Mouse (Mus musculus) inflammation-experienced regulatory T-cells, adult 6 months (primary cell): Measurements from ENCODE around the gene Tec. TPM values are rescaled to one million over a fixed set of nuclear protein-coding genes. Genes with fewer than 3 reads are reported as not detected.

ENCODE experiments used
- ATAC-seq: one replicate; pipeline ENCODE4 v1.8.0; 2017
- polyA plus RNA-seq, 3 experiments: library from polyadenylated mRNA; unstranded; fragments of 100-300 nt; shearing (Covaris generic); gene quantifications; one replicate each; pipeline ENCODE4 v1.2.1; 2017

The Tec gene
- polyA plus RNA-seq, 3 experiments from 2014 or later = 9.2 to 14.7 (median 10.2) TPM

DNA sequence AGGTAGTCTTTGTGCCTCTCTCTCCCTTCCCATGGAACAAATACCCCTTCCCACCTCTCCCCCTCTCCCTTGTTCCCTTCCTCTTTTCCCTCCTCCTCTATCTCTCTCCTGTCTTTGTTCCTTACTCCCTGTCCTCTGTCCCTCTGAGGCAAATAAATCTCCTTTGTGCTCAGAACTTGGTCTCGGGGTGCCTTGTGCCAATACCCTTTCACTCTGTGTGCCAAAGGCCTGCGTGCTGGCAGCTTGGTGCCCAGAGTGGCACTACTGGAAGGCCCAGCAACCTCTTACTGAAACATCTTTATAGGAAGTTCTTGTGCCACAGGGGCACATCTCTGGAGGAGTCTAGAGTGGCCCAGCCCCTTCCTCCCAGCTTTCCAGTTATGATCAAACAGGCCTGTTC is 91.7 kb downstream of the Tec start:
- no peak for ATAC-seq

GRCm38 (mm10) chr5:72776127-72776526 is 92.2 kb downstream of the Tec start:
- no peak for ATAC-seq

- no peak for ATAC-seq
Measured at GRCm38 (mm10) chr5:72769841-72770240, 98.4 kb downstream of the Tec start.

DNA sequence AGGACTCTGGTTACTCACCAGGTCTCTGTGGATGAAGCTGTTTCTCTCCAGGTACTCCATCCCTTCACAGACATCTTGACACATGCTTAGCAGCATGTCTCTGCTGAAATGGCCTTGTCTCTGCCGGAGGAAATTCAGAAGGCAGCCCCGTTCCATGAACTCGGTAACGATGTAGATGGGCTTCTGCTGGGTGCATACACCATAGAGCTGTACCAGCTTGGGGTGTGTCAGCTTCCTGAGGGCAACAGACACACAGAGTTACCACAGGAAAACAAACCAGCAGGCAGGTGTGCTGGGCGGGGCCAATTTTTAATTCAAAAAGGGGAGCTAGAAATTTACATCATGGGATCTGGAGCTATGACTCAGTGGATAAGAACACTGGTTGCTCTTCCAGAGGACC is 104.7 kb downstream of the Tec start:
- no peak for ATAC-seq

DNA sequence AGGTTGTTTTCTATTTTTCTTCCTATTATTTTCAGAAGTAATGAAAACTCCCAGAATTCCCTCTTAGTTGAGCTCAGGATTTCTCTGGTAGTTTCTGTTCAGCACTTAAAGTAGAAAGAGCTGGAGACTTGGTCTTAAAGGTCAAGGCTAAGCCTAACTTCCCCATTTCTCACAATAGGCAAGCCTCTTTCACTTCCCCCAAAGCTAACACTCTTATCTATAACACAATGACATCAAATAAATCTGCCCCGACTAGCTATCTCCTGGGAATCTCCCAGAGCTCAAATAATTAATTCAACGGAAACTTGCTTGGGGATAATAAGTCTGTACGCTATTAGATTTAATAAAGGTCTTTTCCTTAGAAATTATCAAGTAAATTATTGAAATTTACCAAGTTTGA is 105.3 kb downstream of the Tec start:
- ATAC-seq = no peak

DNA sequence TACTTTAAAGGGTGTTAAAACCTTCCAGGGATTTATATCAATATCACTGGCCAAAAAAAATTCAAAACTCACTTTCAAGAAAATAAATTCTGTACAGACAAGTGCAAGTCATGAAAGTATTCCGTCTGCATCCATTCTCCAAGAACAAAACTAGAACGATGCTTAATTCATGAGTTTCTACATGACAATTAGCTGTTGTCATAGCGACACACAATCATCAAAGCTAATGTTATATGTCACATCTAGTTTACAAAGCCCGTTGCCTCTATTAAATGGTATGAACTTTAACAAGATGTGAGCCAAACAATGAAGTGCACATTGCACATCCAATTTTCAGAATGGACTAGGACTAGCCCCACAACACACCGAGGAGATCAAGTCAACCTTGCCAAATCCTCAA is 106.5 kb downstream of the Tec start:
- ATAC-seq = no peak

DNA sequence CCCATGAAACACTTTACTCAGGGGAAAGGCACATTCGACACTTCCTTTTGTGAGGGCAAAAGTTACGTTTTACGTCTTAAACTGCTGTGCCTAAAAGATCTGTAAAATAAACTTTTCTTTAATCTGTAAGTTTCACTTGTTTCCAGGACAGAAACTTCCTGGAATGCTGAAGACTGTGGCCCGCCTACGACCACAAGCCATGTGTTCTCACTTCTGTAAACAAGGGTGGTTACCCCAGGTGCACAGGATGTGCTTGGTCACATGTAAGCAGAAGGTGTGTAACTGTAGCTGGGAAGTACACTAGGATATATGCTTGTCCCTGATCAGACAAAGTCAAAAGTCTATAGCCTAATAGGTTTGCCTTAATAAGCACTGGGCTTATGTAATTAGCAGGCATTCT is 107.0 kb downstream of the Tec start:
- ATAC-seq = peak; percentile 68

DNA sequence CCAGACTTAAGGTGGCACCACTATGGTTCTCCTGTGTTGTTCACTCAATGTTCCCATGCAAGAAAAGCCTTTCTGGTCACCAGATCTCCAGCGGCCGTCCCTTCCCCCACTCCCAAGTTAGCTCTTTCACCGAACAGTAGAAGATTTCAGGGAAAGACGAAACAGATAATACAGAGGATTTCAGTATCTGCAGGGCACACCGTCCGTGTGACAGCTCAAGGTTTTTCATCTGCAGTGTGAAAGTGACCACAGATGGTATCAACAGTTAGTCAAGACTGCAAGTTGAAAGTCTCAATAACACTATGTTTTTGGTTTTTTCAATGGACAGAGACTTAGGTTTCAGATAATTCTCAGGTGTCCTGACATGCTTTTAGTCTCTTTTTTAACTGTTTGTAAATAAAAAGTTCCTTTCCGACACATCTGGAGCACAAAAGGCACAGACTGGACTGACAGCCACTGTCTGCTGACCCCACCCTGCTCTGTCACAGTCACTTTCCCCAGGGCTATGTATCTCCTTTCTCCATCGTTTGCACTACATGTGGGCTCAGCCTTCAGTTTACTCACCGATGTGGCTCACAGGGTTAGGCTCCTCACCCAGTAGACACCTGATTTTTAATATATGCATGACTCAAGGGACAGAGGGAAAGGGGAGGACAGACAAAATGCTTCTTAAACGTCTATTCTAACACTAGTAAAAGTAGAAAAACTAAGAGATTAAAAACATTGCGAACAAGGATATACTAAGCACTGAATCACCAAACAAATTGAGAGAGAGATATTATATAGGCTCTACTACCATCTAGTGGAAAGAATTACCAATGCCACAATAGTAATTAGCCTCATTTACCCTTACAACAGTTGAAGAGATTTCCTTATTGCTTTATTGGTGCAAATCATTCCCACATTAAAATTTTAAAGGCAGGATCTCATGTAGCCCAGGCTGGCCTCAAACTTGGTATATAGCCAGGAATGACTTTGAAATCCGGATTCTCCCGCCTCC is 109.1 kb downstream of the Tec start:
- peak; percentile 68 for ATAC-seq

DNA sequence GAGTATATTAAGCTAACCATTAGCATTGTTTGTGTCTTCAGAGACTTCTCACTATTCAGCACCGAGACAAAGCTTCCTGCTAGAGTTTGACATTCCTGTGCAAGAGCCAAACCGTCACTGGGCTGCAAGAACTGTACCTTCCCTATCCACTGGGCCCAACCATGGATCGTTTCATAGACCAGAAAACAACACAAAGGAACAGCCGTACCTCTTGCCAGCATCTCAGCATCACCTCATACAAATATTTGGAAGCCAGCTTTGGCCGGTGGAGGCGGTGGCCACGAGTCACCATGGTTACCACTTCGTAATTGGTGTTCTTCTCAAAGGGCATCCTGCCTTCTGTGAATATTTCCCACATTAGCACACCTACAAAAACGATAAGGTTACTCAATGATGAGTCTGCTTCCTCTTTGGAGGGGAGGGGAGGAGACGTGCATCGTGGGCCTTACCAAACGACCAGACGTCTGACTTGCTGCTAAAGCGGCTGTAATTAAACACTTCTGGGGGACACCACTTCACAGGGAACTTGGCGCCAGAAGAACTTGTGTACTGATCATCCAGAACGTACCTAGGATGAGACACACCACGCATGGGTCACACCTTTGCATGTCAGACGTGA is 111.0 kb downstream of the Tec start:
- peak; percentile 16 for ATAC-seq

DNA sequence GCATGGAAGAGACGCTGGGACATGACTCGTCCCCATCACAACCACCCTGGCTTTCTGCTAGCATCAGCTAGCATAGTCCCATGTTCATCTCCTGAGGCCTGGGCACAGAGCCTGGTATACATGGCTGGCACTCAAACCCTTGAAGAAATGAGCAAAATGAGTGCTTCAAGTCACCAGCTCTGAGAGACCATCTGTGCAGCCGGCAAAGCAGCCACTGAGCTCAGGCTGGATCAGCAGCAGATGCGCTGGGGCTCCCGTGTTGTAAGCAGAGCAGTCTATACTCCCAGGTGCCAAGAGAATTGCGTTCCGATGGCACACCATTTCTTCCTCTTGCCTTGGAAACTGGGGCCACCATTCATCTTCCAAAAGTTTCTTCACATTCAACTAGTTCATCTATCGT is 112.3 kb downstream of the Tec start:
- ATAC-seq = no peak

GRCm38 (mm10) chr5:72755035-72755434 is 113.2 kb downstream of the Tec start:
- ATAC-seq = no peak

DNA sequence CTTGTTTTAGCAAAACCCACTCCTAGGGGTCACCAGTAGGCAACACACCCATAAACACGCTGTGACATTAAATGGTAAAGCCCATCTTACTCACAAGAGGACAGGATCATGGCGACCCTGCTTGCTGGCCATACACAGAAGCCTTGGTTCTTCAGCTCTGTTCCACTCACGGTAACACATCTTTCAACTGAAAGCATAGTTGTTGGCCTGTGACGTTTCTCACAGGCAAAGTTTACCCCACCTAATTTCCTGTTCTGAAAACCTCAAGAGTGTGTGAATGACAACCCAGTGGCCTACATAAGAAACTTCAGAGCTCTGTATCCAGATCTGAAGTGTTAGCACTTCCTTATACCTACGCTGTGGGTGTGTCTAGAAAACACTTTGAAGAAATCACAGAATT is 115.7 kb downstream of the Tec start, which contains the start of gene Txk:
Gene Txk, minus strand, starts transcription at position 193 of the 400 bp plus-strand sequence.
- peak; percentile 97 for ATAC-seq

GRCm38 (mm10) chr5:72751056-72751758 is 117.1 kb downstream of the Tec start:
- ATAC-seq = no peak

DNA sequence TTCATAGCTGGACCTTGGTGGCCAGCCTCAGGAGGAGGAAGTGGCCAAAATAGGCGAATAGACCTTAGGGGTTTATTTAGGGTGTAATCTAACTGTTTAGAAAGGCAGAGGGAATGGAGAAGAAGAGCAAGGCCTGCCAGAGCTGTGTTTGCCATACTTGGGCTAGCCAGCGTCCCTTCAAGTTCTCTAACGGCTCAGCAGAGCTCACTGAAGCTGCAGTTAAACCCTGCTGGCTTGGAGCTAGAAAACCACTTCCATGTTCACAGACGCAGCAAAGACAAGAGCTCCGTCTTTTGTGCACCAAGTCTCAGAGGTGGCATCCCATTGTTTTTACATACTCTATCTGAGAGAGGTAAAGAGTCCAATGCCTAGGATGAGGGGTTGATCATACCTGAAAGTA is 118.1 kb downstream of the Tec start:
- no peak for ATAC-seq

- ATAC-seq = no peak
Measured at GRCm38 (mm10) chr5:72748659-72749265, 119.5 kb downstream of the Tec start.

DNA sequence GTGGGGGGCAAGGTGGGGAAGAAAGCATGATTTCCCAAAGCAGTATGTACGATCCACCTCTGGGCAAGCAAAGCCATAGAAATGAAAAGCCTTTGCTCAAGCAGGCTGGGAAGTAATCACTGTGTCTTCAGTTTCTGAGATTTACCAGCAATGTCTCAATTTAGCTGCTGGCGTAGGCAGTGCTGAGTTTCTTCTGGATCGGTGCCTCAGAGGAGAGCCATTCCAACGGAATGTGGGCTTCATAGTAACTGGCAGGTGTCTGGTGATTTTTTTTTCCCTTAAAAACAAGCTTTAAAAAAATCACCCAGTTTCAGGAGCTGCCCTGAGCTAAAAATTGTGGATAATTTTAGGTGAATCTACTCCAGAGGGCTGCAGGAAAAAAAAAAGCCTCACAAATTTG is 120.9 kb downstream of the Tec start:
- no peak for ATAC-seq

DNA sequence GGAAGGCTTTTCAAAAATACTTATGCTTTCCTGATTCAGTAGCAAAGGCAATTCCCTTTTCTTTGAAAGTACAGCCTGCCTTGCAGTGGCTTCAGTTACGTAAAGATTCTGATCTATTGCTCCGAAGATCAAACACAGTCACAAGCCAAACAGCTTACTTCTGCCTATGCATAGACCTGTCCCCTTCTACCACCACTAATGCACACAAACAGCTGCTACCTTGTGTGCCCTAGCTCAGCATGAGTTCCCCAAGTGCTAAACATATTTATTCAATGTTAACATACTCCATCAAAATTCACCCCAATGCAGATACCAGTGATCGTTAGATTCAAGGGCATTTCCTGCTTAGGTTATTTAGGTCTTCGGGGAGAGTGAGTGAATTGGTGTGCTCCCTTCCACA is 121.8 kb downstream of the Tec start:
- peak; percentile 34 for ATAC-seq

- ATAC-seq = no peak
Measured at GRCm38 (mm10) chr5:72743103-72743502, 125.2 kb downstream of the Tec start.

GRCm38 (mm10) chr5:72736868-72737267 is 131.4 kb downstream of the Tec start:
- ATAC-seq = no peak

DNA sequence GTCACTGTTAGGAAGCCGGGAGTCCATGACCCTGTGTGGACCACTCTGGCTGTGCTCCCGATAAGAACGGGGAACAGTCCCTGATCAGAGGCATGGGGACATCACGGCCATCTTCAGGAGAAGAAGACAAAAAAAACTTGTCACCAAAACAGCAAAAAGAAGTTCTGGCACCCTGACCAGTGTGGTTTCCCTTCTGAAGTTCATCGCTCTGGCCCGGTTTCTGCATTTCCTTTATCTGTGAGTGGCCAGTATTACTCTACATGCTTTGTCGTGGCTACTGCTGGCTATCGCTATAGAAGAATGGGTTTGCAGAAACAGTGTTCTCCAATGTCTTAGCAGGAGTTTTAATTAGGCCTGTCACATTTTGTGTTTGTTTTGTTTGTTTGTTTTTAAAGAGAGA is 131.8 kb downstream of the Tec start:
- no peak for ATAC-seq

- no peak for ATAC-seq
Measured at GRCm38 (mm10) chr5:72735763-72736162, 132.5 kb downstream of the Tec start.

DNA sequence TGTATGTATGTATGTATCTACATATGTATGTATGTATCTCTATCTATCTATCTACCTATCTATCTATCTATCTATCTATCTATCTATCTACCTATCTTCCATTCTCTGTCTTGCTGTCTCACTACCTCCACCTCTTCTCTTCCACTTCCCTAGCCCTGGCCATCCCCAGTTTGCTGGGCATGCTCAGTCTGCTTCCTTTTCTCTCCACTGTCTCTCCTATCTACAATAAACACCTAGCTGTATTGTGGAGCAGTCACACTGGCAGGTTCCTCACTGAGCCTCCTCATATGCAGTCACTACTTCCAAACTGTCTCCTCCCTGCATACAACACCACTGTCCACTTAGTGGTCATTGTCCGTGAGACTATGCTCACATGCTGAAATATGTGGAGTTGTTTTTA is 135.4 kb downstream of the Tec start:
- ATAC-seq = no peak

GRCm38 (mm10) chr5:72725404-72725803 is 142.9 kb downstream of the Tec start:
- no peak for ATAC-seq
